Mouse (Mus musculus) forebrain, embryonic 12.5 days (tissue): ENCODE results near the gene Mxra8. TPM values are rescaled to one million over a fixed set of nuclear protein-coding genes. Genes with fewer than 3 reads are reported as not detected.

ENCODE experiments used
- ATAC-seq: fragments of 200-750 bp; cut with Nextera tagmentation; 2 replicates; pipeline ENCODE4 v1.8.0; 2017; ENCODE audit warnings: moderate TSS enrichment; ENCODE audit not compliant: low FRiP score
- H3K27ac ChIP-seq: fragments of 300-500 bp; sonication (generic); 2 replicates; pipeline ENCODE4 v1.5.1; 2016; ENCODE audit warnings: mild to moderate bottlenecking
- H3K27me3 ChIP-seq: fragments of 300-500 bp; sonication (generic); 2 replicates; pipeline ENCODE4 v1.6.1; 2016; ENCODE audit warnings: mild to moderate bottlenecking
- H3K36me3 ChIP-seq: fragments of 300-500 bp; sonication (generic); replicated peaks from 2 replicates; pipeline ENCODE4 v1.6.1; 2016; ENCODE audit warnings: mild to moderate bottlenecking
- H3K4me1 ChIP-seq: fragments of 300-500 bp; sonication (generic); 2 replicates; pipeline ENCODE4 v1.6.1; 2016
- H3K4me2 ChIP-seq: fragments of 300-500 bp; sonication (generic); 2 replicates; pipeline ENCODE4 v1.6.1; 2016; ENCODE audit warnings: mild to moderate bottlenecking, moderate library complexity
- H3K4me3 ChIP-seq: fragments of 300-500 bp; sonication (generic); replicated peaks from 2 replicates; pipeline ENCODE4 v1.5.1; 2016; ENCODE audit warnings: mild to moderate bottlenecking
- H3K9ac ChIP-seq: fragments of 300-500 bp; sonication (generic); 2 replicates; pipeline ENCODE4 v1.6.1; 2016; ENCODE audit warnings: mild to moderate bottlenecking
- H3K9me3 ChIP-seq: fragments of 300-500 bp; sonication (generic); 2 replicates; pipeline ENCODE4 v1.6.1; 2016
- whole genome bisulfite sequencing: fragments of 180-500 bp; shearing (Covaris S2); methylation state at CpG from one replicate; pipeline ENCODE4 v1.1.7; 2016; 5-methylcytosine and 5-hydroxymethylcytosine counted together
- polyA plus RNA-seq: library from polyadenylated mRNA; unstranded; fragments of >200 nt; fragmentation: Nextera tagmentation; extraction: Ambion mirVana; gene quantifications from 2 replicates; pipeline ENCODE4 v1.2.1, GENCODE M21; 2016

The Mxra8 gene
- polyA plus RNA-seq, 1 experiment from 2014 or later = 22.9 TPM

- Histone ChIP-seq H3K4me2 (peak overlapping the region; percentile 71), H3K27me3 (peaks cover 24% of the 10 kb centered on the region), H3K36me3 (0 out of 2 replicates have a peak, but pooled peaks cover 2% of the 10 kb centered on the region), H3K4me1 (peaks cover 30% of the 10 kb centered on the region), H3K27ac (no peak overlapping the region), H3K9ac (peak overlapping the region; percentile 63), H3K9me3 (no peaks in the 10 kb centered on the region), H3K4me3 (peak overlapping the region; percentile 43)
- peak; percentile 47 for ATAC-seq
- WGBS = 9% methylated on average over 8 of the region's 8 CpGs
Observed at GRCm38 (mm10) chr4:155840076-155841002, 859 bp downstream of the Mxra8 start.

- Histone ChIP-seq H3K4me2 (peak overlapping the region; percentile 71), H3K4me1 (peaks cover 30% of the 10 kb centered on the region), H3K36me3 (0 out of 2 replicates have a peak, but pooled peaks cover 2% of the 10 kb centered on the region), H3K4me3 (peak overlapping the region; percentile 43), H3K9ac (peak overlapping the region; percentile 63), H3K27me3 (peaks cover 24% of the 10 kb centered on the region), H3K9me3 (no peaks in the 10 kb centered on the region), H3K27ac (no peak overlapping the region)
- ATAC-seq = peak; percentile 59
- under 1% methylated on average over 32 of the region's 32 CpGs for WGBS
Observed at GRCm38 (mm10) chr4:155841003-155841454, 1.5 kb downstream of the Mxra8 start.

GRCm38 (mm10) chr4:155841651-155842270 lies 2.3 kb downstream of the Mxra8 start:
- Histone ChIP-seq H3K4me3 (peak overlapping the region; percentile 43; the same call in 1 of the 2 replicates), H3K36me3 (0 out of 2 replicates have a peak, but pooled peaks cover 2% of the 10 kb centered on the region), H3K9ac (no peak overlapping the region), H3K27ac (no peak overlapping the region), H3K4me1 (peaks cover 35% of the 10 kb centered on the region), H3K27me3 (peaks cover 24% of the 10 kb centered on the region), H3K4me2 (peak overlapping the region; percentile 71), H3K9me3 (no peaks in the 10 kb centered on the region)
- 35% methylated on average over 38 of the region's 38 CpGs for WGBS
- ATAC-seq = 0 out of 2 replicates have a peak, but pooled peaks have one; percentile 0

- Histone ChIP-seq H3K4me1 (peaks cover 40% of the 10 kb centered on the region), H3K36me3 (0 out of 2 replicates have a peak, but pooled peaks cover 2% of the 10 kb centered on the region), H3K9ac (no peak overlapping the region), H3K9me3 (no peaks in the 10 kb centered on the region), H3K27me3 (peaks cover 24% of the 10 kb centered on the region), H3K4me2 (no peak overlapping the region), H3K27ac (no peak overlapping the region), H3K4me3 (no peak overlapping the region)
- no peak for ATAC-seq
- 84% methylated on average over 5 of the region's 5 CpGs for WGBS
Observed at GRCm38 (mm10) chr4:155843231-155843630, 3.8 kb downstream of the Mxra8 start.

DNA sequence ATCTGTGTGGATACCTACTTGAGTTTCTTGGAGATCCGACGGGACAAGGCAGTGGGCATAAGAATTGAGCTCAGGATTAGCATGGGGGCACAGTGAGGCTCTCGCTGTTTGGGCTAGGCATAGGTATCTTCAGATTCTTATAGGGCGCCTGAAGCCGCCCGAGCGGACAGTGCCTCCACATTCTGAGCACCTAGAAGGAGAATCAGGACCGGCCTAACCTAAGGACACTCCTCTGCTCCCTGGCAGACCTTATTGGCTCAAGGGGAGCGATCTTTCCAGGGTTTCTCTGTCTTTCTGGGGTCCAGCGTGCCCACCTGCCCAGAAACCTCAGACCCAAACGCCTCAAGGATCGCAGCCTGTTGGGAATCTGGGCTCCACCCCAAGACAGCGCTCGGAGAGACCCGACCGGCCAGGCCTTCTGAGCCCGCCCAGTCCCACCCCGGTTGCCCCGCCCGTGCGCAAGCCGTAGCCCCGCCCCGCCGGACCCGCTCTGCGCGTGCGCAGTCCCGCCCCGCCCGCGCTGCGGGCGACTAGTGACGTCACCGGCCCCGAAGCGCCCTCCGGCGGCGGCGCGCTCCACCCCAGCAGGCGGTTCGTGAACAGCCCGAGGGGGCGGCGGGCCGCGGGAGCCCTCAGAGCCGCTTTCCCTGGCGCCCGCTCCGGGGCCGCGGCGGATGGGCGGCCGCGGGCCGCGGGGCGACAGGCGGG lies 7.5 kb downstream of the Mxra8 start, which contains the start of gene Dvl1:
Gene Dvl1 (plus strand): TSS at position 532 of the 708 bp plus-strand sequence.
- peak within 1 kb of the TSS; percentile 90 for H3K9ac ChIP-seq
- H3K9me3 ChIP-seq = no peaks in the 10 kb centered on the region
- peak; percentile 94 for ATAC-seq
- 0 out of 2 replicates have a peak, but pooled peaks cover 2% of the 10 kb centered on the region for H3K36me3 ChIP-seq
- peaks cover 33% of the 10 kb centered on the region for H3K4me1 ChIP-seq
- 2% methylated on average over 60 of the region's 65 CpGs for WGBS
- peak within 1 kb of the TSS; percentile 76 for H3K27ac ChIP-seq
- H3K27me3 ChIP-seq = peaks cover 6% of the 10 kb centered on the region; the same call in 1 of the 2 replicates
- H3K4me2 ChIP-seq = peak within 1 kb of the TSS; percentile 77
- peak within 1 kb of the TSS; percentile 84 for H3K4me3 ChIP-seq

GRCm38 (mm10) chr4:155847591-155848352 lies 8.3 kb downstream of the Mxra8 start:
- H3K27ac ChIP-seq = peak overlapping the region; percentile 68; the same call in 1 of the 2 replicates
- 2% methylated on average over 62 of the region's 69 CpGs for WGBS
- H3K4me1 ChIP-seq = peaks cover 33% of the 10 kb centered on the region
- 0 out of 2 replicates have a peak, but pooled peaks cover 2% of the 10 kb centered on the region for H3K27me3 ChIP-seq
- H3K36me3 ChIP-seq = 0 out of 2 replicates have a peak, but pooled peaks cover under 1% of the 10 kb centered on the region
- peak overlapping the region; percentile 84 for H3K4me3 ChIP-seq
- ATAC-seq = peak; percentile 13
- peak overlapping the region; percentile 90 for H3K9ac ChIP-seq
- no peaks in the 10 kb centered on the region for H3K9me3 ChIP-seq
- H3K4me2 ChIP-seq = peak overlapping the region; percentile 77

GRCm38 (mm10) chr4:155848434-155849095 lies 9.1 kb downstream of the Mxra8 start:
- Histone ChIP-seq H3K4me3 (peak overlapping the region; percentile 84), H3K36me3 (0 out of 2 replicates have a peak, but pooled peaks cover 7% of the 10 kb centered on the region), H3K27me3 (no peaks in the 10 kb centered on the region), H3K4me1 (peaks cover 33% of the 10 kb centered on the region), H3K27ac (no peak overlapping the region), H3K9me3 (no peaks in the 10 kb centered on the region), H3K9ac (peak overlapping the region; percentile 90), H3K4me2 (peak overlapping the region; percentile 77)
- ATAC-seq = no peak
- WGBS = 62% methylated on average over 7 of the region's 7 CpGs

DNA sequence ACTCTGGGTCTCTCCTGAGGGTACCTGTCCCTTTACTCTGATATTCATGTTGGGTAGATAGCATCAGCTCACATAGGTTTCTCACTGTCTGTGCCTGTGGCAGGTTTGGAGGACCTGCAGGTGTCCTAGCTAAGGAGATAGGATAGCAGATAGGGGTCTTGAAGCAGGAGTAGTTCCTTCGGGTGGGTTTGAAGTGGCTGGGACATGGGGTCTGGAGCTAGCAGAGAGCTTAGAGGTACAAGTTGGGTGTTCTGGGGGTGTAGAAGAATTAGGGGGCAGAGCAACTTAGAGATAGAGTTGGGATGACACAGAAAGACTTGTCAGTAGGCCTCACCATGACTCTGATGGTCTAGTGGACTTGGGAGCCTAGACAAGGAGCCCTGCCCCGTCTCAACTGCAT lies 9.9 kb downstream of the Mxra8 start:
- H3K9me3 ChIP-seq = no peaks in the 10 kb centered on the region
- peak overlapping the region; percentile 77 for H3K4me2 ChIP-seq
- 0 out of 2 replicates have a peak overlapping the region, but pooled peaks have one; percentile 90 for H3K9ac ChIP-seq
- H3K4me1 ChIP-seq = peaks cover 33% of the 10 kb centered on the region
- 91% methylated on average over 2 of the region's 2 CpGs for WGBS
- H3K4me3 ChIP-seq = no peak overlapping the region
- H3K36me3 ChIP-seq = peaks cover 15% of the 10 kb centered on the region
- no peaks in the 10 kb centered on the region for H3K27me3 ChIP-seq
- no peak for ATAC-seq
- no peak overlapping the region for H3K27ac ChIP-seq

DNA sequence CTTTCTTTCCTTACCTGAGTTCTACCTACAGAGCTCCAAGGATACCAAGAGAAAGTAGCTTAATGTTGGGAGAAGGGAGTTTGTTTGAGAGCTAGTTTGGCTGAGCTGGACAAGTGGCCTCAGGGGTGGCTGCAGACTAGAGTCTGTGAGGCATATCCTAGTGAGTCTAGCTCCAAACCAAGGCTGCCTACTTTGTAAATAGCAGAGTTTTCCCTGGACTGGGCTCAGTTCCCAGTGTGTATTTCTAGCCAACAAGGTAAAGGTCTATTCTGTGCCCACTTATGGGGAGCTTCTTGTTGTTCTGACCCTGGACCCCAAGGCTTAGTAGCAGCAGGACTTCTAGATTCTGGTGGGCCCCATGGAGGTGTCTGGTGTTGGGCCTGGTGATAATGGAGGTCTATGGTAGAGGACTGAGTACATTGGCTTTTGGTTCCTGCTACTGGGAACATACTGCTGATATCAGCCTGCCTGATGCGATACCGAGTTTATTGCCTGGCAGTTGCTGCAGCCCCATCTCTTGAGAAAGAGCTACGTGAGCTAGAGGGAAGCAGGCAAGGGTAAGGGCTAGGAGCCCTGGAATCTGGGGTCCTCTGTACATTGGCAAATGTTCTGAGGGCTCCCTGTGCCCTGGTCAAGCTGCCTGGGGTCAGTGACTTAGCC lies 10.4 kb downstream of the Mxra8 start:
- H3K4me2 ChIP-seq = 0 out of 2 replicates have a peak overlapping the region, but pooled peaks have one; percentile 77
- H3K27me3 ChIP-seq = no peaks in the 10 kb centered on the region
- H3K27ac ChIP-seq = no peak overlapping the region
- 0 out of 2 replicates have a peak overlapping the region, but pooled peaks have one; percentile 90 for H3K9ac ChIP-seq
- peaks cover 20% of the 10 kb centered on the region for H3K36me3 ChIP-seq
- no peak for ATAC-seq
- no peaks in the 10 kb centered on the region for H3K9me3 ChIP-seq
- no peak overlapping the region for H3K4me3 ChIP-seq
- WGBS = 92% methylated on average over 3 of the region's 3 CpGs
- peaks cover 33% of the 10 kb centered on the region for H3K4me1 ChIP-seq

- no peak overlapping the region; the same call in 1 of the 2 replicates for H3K9ac ChIP-seq
- no peaks in the 10 kb centered on the region for H3K27me3 ChIP-seq
- ATAC-seq = no peak
- H3K9me3 ChIP-seq = no peaks in the 10 kb centered on the region
- H3K36me3 ChIP-seq = peaks cover 35% of the 10 kb centered on the region
- 91% methylated on average over 3 of the region's 3 CpGs for WGBS
- no peak overlapping the region for H3K4me3 ChIP-seq
- no peak overlapping the region for H3K27ac ChIP-seq
- H3K4me1 ChIP-seq = peaks cover 32% of the 10 kb centered on the region
- H3K4me2 ChIP-seq = no peak overlapping the region
Observed at GRCm38 (mm10) chr4:155851368-155851767, 11.9 kb downstream of the Mxra8 start.
